27 mouse cellular contexts compared by ENCODE assay signal in genomic region chr4:68114502-68114901, GRCm38 (mm10).
"Had no signal": no experiment of that assay in that cellular context is flagged by ENCODE, and none has a peak within 500 bp of the region (broad histone marks: within the 10 kb centered on the region; RNA-seq: fewer than 3 reads in every experiment).

No protein-coding gene starts in this region.

- H3K27me3 ChIP-seq: heart, embryonic 12.5 days; hindbrain, embryonic 12.5 days; intestine, embryonic 15.5 days; limb, embryonic 13.5 days; limb, embryonic 15.5 days; liver, embryonic 12.5 days had no signal

- H3K9me3 ChIP-seq: heart, embryonic 10.5 days; intestine, embryonic 15.5 days; limb, embryonic 13.5 days; limb, embryonic 15.5 days had no signal

- H3K36me3 ChIP-seq: heart, embryonic 10.5 days; heart, embryonic 12.5 days; hindbrain, embryonic 10.5 days; hindbrain, embryonic 12.5 days; intestine, embryonic 15.5 days; limb, embryonic 13.5 days; limb, embryonic 15.5 days; liver, embryonic 12.5 days had no signal

- H3K27ac ChIP-seq: gastrocnemius, adult 2 months; heart, embryonic 10.5 days; hindbrain, embryonic 10.5 days; hindbrain, embryonic 12.5 days; hindbrain, embryonic 14.5 days; intestine, embryonic 15.5 days; layer of hippocampus, adult 2 months; limb, embryonic 13.5 days; limb, embryonic 15.5 days; liver, embryonic 12.5 days; liver, embryonic 14.5 days had no signal

- H3K4me3 ChIP-seq: gastrocnemius, adult 2 months; heart, embryonic 10.5 days; heart, embryonic 12.5 days; hindbrain, embryonic 10.5 days; hindbrain, embryonic 12.5 days; intestine, embryonic 15.5 days; layer of hippocampus, adult 2 months; limb, embryonic 13.5 days; limb, embryonic 15.5 days; liver, embryonic 12.5 days had no signal

- H3K9ac ChIP-seq: heart, embryonic 12.5 days; hindbrain, embryonic 12.5 days; hindbrain, embryonic 14.5 days; intestine, embryonic 15.5 days; limb, embryonic 13.5 days; limb, embryonic 15.5 days; liver, embryonic 12.5 days; liver, embryonic 14.5 days had no signal

- H3K4me1 ChIP-seq: heart, embryonic 10.5 days; heart, embryonic 12.5 days; hindbrain, embryonic 10.5 days; hindbrain, embryonic 12.5 days; intestine, embryonic 15.5 days; limb, embryonic 13.5 days; limb, embryonic 15.5 days; liver, embryonic 12.5 days had no signal

- DNase-seq: gastrocnemius, adult 2 months; gastrocnemius, postnatal 10 days; gastrocnemius, postnatal 25 days; heart, adult 18-20 months; heart, postnatal 10 days; heart, postnatal 4 days; kidney, adult 18-20 months; kidney, adult 8-10 months; kidney, postnatal 10 days; kidney, postnatal 25 days; kidney, postnatal 4 days; layer of hippocampus, postnatal 36 days; left cerebral cortex, postnatal 4 days had no signal

- ATAC-seq: hindbrain, embryonic 16.5 days; inflammation-experienced regulatory T-cells, adult 6 months; intestine, embryonic 15.5 days; intestine, postnatal 0 days; liver, embryonic 12.5 days had no signal

- H3K4me2 ChIP-seq: heart, embryonic 12.5 days; hindbrain, embryonic 12.5 days; hindbrain, embryonic 14.5 days; intestine, embryonic 15.5 days; limb, embryonic 13.5 days; limb, embryonic 15.5 days; liver, embryonic 12.5 days had no signal
